Mouse (Mus musculus) adrenal gland, postnatal 25 days (tissue): Measurements from ENCODE around the gene 1110004F10Rik. TPM values are rescaled to one million over a fixed set of nuclear protein-coding genes. Genes with fewer than 3 reads are reported as not detected.
"Not testable (repeated sequence)": the region's sequence is repeated elsewhere in the genome, so short reads cannot be mapped to it uniquely, and the experiment has no call there.

ENCODE experiments used
- DNase-seq: peaks from one replicate; pipeline ENCODE4 v3.0.0; 2021; ENCODE audit warnings: mixed read lengths
- long read RNA-seq: library from polyadenylated mRNA; stranded (forward); transcript quantifications from one replicate; pipeline ENCODE4 v2.0.0, GENCODE M21; 2021
- total RNA-seq: library from RNA; stranded (reverse); gene quantifications from 2 replicates; pipeline ENCODE4 v1.2.3, GENCODE M21; 2021

1110004F10Rik gene
- total RNA-seq, result 109 and 115 TPM in 2 replicates
- long read RNA-seq, transcript 1110004F10Rik-201 (5 exons, 1,479 nt), result major isoform, 237 of 250 reads
- long read RNA-seq, partial matches to known transcripts, result 6 of 250 reads
- long read RNA-seq, other reads (novel, unspliced or antisense), result 0 of 250 reads

DNA sequence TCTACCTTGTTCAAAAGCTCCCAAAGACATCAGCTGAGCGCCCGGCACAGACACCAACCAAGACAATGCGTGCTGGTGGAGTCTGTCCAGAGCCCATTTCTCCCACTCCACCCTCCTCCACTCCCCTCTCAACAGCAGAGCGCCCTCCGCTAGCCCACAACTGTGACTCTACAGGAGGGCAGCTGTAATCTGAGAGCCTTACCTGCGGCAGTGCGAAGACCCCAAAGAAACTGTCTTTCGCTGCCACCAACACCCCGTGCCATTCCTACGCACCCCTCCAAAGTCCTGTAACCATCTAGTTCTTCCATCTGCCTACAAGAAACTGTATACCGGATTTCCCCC, at the start of gene 1110004F10Rik:
1110004F10Rik (plus strand) TSS at position 202 of the 342 bp plus-strand sequence.
- no peak for DNase-seq

DNA sequence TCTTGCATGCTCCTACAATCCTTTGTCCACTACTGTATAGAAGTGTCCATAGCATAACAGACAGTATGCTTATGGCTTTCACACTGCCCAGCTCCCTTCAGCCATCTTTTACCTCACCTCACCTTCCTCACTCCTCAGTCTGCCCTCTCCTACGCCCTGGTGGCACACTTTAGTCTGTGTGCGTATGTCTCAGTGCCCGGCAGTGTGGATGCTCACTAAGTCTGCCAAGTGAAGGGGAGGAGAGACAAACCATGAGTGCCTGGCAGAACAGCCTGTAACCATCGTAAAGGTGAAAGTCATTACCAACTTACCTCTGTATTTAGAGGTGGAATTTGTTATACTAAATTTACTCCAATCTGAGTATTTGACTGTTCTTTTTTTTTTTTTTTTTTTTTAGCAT, 36.5 kb upstream of the 1110004F10Rik start:
- DNase-seq, result no peak

DNA sequence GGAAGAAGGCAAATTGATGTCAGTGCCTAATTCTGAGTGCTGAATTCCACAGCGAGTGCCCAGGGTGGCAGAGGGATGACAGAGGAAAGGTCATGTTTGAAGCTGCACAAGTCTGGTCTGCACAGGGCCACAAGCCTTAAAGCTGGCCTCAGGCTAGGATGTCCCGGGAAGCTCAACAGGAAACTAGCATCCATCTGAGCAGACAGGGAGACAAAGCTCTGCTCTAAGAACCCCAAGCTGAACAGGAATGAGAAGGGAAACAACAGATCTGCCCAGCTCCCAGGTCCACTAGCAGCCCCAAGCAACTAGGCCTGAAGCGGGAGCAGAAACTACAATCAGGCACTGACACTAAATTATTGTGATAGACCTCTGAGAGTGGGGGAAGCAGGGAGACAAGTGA, 9.2 kb upstream of the 1110004F10Rik start:
- DNase-seq, result no peak

DNA sequence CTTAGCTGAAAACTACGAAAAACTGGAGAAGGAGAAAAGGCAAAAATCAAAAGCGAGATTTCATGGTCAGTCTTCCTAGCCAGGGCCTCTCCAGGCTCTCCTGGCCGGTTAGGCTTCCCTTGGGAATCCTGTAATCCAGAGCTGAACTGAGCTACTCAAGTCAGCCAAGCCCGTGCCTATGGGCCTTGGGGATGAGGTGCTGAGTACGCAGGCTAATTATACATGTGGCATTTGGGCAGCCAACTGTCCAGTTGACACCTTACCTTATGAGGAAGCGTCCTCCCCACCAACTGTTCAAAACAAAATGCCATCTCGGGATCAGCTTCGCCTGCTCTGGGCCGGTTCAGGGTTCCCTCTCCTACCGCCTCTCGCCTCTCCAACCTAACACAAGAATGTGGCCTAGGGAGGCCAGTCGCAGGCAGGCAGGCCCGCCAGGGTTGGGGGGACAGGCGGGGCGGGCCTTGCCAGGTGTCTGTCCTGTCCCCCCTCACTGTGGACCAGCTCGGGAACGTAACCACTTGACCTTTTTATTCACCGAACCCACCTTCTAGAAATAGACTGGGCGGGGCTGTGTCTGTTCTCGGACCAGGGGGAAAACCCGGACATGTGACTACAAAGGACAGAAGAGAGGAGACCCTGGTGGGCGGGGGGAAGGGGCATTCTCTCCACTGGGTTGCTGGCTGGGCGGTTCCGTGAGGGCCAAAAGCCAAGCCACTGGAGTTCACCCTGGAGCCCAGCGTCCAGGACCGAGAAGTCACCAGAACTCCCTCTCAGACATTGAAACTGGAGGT, 8.4 kb upstream of the 1110004F10Rik start:
- DNase-seq, result peak; percentile 23

DNA sequence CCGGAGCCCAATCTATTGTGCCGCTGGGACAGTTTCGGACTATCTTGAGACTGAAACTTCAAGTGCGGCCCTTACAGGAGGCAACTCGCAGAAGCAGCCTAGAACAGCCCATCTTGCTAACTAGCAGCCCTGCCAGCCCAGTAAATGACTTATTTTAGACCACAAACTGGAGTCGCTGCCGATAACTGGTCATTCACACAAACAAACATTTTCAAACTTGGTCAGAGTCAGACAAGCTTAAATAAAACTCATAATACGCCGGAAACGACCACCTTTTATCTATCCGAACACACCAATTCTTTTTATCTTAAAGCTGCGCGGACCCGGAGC, 7.8 kb upstream of the 1110004F10Rik start:
- no peak for DNase-seq

DNA sequence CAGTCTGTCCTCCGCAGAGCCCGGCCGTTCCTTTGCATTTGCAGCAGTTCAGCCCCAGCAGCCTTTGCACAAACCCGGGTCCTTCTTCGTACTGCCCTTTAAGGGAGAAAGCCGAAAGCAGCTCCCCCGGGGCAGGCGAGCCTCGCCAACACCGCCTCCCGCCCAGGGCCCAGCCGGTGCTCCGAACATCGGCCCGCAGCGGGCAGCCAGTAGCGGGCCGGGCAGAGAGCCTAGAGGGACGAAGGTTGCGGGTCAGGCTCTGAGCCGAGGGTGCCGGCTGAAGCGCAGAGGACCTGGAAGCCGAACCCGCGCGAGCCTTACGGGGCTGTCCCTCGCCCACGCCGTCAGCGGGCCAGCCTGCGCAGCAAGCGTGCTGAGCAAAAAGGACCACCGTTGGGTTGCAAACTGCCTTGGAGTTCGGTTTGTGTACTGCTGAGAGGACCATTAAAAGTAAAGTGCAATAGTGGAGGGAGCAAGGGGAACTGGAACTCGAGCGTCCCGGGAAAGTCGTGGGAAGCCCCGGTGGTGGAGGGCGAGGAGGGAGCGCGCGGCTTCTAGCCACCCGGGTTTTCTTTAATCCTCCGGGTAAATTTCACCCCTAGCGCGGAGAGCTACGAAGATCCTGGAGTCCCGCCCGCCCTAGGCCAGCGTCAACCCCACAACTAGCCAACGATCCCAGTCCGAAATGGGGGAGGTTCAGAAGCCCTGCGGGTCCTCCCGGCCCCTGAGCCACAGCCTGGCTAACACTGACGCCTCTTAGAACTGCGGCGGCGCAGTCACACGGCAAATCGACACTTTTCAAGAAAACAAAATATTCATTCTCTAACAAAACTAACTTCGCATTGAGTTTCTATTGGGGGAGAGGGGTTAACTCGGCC, 7.2 kb upstream of the 1110004F10Rik start:
- DNase-seq, result peak; percentile 78

DNA sequence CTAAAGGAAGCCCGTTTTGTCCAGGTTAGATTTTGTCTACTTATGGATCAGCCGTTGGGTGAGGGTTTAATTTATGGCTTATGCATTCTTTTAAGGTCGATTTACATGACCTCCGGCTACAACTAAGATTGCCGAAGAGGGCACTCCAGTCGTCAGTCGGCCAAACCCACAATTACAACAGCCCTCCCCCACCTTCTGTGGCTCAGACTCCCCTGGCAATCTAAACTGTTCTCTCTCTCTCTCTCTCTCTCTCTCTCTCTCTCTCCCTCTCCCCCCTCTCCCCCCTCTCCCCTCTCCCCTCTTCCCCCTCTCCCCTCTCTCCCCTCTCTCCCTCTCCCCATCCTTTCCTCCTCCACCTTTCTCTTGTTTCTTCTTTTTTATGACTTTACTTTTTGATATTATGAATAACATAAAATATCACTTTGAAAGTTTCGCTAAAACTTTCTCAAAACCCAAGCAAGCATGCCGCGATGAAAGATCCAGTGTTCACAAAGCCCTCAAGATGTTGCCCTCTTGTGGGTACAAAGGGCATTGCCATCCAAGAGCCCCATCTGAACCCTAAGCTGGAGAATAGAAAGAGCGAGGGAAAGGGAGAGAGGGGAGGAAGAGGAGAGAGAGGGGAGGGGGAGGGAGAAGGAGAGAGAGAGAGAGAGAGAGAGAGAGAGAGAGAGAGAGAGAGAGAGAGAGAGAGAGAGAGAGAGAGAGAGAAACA, 6.4 kb upstream of the 1110004F10Rik start:
- peak; percentile 63 for DNase-seq

DNA sequence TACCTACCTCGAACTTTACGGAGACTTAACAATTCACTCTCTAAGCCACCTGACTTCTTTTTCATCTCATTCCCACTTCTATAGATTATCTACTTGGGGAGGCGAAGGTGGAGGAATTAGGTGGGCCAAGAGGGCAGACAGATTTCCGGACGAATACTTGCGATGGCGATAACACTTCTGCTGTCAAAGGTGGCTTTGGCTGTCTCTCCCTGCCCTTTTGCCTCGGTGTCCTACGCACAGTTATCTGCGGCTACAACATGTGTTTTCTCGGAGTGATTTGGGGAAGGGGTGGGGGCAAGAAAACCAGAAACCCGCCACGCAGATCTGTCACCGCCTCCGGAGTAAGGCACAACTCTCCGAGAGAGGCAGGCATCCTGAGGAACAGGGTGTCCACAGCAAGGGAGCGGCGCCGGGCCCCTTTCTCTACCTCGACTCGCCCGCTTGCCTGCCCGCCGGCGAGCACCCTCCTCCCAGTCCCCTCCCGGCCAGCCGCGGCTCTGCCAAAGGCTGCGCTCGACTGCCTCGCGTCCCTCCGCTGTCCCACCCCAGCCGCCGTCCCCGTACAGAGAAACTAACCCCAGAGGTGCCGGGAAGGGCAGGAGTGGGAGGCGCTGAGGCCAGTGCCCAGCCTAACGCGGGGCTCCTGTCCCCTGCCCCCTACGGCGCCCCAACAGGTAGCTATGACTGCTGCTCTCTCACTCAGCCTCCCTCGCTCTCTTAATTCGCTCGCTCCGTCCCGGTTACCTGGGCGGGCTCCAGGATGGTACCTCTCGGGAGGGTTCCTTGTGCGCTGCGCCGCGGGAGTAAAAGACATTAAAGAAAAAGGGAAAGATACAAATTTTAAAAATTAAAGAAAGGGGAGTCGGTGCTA, 5.6 kb upstream of the 1110004F10Rik start:
- peak; percentile 64 for DNase-seq

DNA sequence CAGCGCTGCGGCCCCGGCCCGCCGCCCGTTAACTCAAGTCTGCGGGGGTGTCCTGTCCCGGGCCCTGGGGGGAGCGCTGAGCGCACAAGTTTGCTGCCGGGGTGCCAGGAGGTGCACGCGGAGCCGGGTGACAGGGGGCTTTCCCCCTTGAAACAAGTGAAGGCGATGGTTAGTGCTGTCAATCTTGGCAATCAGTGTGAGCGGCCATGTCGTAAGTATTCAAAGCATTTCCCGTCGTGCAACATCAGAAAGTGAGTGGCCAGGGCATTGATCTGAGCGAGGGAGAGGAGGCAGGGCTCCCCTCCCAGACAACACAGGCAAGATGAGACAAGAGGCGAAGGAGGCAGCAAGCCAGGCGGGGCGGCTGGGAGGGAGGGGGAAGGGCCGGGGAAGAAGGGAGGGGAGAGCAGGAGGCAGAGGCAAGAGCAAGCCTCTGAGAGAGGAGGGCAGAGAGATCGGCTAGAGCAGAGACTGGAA, 4.9 kb upstream of the 1110004F10Rik start:
- peak; percentile 55 for DNase-seq

DNA sequence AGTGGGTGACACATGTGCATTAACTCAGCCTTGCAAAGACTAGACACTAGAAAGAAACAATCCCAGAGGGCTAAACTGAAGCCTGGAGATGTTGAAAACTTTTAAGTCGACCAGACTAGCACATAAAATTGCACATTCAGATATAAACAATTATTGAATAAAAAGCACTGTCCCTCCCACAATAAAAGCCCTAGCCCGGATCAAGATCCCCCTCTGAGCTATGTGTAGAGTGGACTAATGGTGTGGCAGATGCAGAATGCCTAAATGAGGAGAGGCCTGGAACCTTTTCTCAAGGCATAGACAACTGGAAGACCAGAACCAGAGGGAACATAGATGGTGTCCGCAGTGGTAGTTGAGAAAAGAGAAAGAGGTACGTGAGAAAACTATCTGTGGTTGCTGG, 3.7 kb upstream of the 1110004F10Rik start:
- no peak for DNase-seq

DNA sequence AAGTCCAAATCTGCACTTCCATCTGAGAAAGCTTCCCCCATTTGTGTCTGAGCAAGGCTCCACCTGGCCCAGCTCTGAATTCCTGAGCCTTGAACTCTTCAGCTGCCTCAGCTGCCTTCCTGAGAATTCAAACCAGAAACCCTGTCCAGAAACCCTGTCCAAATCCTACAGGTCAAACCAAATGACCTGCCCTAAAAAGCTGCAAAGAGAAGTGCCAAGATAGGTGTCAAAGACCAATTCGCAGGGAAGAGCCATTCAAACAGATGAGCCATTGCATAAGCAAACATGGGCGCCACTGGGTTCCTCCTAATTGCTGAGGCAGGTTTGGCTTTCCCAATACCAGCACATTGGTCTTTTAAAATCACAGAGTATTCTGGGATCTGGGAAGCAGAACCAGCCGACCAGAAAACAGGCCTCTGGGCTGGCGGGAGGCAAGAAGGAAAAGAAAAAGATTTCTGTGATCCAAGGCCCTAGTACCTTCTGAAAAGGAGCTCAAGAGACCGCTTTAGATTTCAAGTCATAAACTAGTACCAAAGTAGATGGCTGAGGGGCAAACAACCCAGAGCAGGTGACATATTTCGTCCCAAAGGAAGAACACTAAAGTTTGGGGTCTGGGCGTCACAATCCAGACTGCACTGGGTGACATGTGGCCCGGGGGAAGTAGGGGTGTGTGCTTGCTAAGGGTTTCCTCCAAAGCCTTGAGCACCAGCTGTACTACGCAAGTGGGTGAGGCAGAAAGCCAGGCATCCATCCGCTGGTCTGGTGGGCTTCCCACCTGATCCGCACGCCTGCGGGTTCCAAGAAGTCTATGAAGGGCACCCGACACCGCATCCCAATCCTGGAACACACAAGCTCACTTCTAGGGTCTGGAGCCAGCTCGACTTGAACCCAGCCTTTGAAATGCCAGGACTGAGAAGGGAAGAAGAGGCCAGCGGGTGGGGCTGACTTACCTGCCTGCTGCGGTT, 2.3 kb upstream of the 1110004F10Rik start:
- no peak for DNase-seq

DNA sequence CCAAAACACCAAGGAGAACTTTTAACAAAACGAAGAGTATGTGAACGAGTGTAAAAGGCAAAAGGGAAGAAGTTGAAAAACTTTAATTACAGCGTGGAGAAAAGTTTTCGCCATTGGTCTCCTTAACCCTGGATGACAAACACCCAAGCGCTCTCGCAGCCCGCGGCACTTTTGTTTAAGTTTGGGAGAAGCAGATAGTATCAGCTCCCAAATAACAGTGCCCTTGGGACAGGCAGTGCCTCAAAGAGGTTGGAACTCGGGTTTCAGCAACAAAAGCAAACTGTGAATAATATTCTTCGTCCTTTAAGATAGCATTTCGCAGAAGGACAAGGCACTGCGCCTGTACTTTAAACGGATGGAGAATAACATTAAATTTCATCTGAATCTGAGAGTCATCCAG, 1.2 kb upstream of the 1110004F10Rik start:
- DNase-seq, result no peak

DNA sequence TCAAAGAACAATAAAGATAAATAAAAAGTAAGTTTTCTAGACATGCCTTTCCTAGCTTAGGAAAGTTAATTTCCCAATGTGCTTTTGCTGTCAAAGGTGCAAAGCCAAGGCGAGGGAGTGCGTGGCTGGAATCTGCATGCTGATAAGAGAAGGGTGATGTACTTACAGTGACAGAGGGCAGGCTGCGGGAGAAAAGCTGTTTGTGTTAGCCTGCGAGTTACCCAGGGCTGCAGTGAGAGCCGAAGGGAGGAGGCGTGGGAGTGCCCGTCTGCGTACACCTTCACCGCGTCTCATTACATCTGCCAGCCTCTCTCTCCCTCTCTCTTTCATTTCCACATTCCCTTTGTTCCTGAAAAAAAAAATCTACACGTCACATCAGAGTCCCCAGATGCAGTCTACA, 686 bp upstream of the 1110004F10Rik start, which contains the start of gene Sox6:
Sox6 (minus strand) TSS at position 286 of the 400 bp plus-strand sequence.
- peak; percentile 15 for DNase-seq

DNA sequence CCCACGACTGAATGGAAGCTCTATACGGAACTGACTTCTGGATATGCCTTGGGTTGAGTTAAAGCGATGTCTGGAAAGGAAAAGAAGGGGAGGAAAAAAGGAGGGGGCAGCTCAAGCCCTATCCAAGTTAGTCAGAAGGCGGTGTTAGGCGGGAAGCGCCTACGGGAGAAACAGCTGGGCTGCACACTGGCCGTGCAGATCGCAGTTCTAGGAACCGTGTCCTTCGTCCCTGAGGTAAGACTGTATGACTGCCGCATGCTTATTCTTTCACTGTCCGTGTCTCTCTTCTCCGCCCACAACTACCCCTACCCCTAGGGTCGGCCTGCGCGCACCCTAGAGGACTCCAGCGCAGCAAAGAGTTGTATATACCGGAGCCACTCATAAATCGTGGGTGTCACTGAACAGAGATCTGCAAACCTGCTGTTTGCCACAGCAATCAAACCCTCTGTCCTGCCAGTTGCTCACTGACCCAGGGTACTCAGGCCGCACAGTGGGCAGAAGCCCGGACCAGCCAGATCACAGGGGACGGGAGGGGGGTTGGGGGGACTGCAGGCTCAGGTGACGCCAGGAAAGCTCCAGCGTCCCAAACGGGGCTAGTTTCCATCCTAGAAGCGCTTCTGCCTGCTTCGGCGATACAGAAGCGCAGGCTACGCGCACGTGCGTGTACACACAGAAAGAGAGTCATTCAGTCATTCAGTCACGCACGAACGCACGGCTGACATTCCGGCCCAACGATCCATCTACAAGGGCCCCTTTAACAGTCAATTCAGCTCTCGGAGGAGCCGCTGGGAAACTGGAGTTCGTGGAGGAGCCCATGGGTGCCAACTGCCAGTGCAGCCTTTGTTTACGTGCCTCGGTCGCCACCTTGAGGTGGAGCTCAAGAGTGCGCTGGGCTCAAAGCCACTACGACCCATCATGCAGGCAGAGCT, 605 bp downstream of the 1110004F10Rik start:
- peak; percentile 84 for DNase-seq

DNA sequence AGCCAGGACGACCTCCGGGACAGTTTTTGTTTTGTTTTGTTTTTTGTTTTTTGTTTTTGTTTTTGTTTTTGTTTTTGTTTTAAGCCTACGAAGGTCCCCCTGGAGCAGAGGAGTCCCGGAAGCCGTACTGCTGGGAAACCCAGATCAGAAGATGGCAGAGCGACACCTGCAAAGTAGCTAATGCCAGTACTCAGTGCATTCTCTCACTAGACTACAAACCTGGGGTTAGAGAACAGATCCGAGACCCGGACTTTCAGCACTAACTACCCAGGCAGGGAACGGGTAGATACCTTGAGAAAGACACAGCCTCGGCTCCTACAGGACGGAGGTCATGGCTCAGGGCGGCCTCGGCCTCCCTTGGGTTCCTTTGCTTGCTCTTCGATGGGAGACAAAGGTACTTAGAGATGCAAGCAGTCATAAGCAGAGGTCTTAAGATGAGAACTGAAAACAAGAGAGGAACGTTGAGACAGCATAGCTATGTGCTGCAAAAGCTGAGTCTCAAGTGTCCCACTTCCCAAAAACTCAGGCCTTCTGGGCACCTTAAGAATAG, 1.3 kb downstream of the 1110004F10Rik start:
- no peak for DNase-seq

DNA sequence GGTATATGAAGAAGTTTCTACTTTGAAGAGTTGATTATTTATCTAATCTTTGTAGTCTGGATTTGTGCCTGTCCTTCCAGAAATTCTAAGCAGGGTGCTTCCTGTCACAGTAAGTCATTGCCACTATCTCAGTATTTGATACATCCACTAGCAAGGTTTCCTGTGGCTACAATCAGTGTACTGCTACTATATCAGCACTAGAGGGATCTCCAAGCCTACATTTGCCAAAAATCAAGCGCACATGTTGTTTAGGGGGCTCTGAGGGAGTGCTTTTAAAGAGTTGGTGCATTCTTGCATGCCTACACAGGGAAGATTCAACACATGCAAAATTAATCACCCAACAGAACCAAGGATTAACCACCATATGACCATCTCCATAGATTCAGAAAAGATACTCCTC, 21.5 kb downstream of the 1110004F10Rik start:
- no peak for DNase-seq

DNA sequence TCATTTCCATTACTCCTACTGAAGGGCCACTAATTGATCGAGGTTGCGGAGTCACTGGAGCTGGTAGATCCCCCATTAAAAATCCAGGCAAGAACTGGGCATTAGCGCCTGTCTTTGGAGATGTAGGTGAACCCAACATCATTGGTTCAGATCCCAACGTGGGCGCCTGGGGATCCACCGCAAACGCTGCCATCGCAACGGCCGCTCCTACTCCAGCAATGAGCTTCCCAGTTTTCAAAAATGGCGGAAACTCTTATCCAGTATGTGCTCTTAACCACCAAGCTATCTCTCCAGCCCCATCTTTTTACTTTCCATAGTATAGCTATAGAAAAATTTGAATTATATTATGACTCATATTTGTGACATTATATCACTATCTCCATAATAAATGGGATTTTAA, 45.2 kb downstream of the 1110004F10Rik start, which contains the start of gene Gm4353:
Gm4353 (minus strand) TSS at position 270 of the 400 bp plus-strand sequence.
- DNase-seq, result not testable (repeated sequence)

DNA sequence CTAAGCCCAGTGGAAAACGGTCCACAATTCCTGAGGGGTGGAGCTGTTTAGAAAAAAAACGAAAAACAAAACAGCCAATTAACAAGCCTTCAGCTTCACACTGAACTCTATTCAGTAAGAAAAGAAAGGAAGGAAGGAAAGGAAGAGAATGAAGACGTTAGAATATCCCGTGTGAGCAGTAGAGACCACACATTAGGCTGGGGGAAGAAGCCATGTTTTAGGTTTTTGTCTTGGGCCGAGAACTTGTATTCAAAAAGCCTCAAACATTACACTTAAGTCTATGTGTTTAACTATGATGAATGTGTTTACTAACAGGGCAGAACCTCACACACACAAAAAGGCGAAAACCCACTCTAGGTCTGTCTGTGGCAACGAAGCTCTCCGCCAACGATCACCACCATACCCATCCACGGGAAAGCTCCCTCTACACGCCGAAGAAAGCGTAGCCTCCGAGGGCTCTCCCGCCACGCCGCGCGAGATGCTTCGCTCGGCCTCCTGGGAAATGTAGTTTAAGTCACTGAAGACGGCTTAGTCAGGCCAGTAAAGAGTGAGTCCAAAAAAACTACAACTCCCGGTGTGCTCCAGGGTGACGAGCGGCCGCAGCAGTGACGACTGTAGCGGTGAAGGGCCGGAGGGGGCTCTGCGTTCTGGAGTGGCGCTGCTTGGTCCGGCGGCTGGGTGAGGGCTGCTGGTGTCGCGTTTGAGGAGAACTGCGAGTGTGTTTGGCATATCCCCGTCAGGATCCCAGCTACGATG, 53.7 kb downstream of the 1110004F10Rik start:
- peak; percentile 88 for DNase-seq
